ENCODE assay signal across 8 mouse cellular contexts in genomic region chr1:191224302-191224980, GRCm38 (mm10). TPM values are rescaled to one million over a fixed set of nuclear protein-coding genes. Genes with fewer than 3 reads are reported as not detected.
DNase-seq lines count a peak whose midpoint lies in the region; ATAC-seq and TF ChIP-seq lines count a peak whose summit lies in the region.

No protein-coding gene starts in this region.

- H3K4me2 ChIP-seq in hindbrain, postnatal 0 days (ENCODE audit: low read depth, low read length) = peak overlapping the region; percentile 99

- peak overlapping the region; percentile 89 for H3K4me3 ChIP-seq in hindbrain, postnatal 0 days (ENCODE audit: low read length)
- H3K4me3 ChIP-seq in left cerebral cortex, adult 2 months = peak overlapping the region; percentile 76

- peaks cover 9% of the 10 kb centered on the region; the same call in 1 of the 2 replicates for H3K4me1 ChIP-seq in hindbrain, postnatal 0 days (ENCODE audit: insufficient read depth, low read length)

- no peaks in the 10 kb centered on the region for H3K27me3 ChIP-seq in hindbrain, postnatal 0 days (ENCODE audit: insufficient read depth, low read length)

- H3K9me3 ChIP-seq in hindbrain, postnatal 0 days (ENCODE audit: low read length) = no peaks in the 10 kb centered on the region

- intact Hi-C loops in left cerebral cortex, adult 2 months (cut with DNase I) = loop anchor here (2.0 kb wide), 1 partner anchor 42 kb away; no protein-coding TSS in a partner anchor

- peak; percentile 93 for DNase-seq in T-cell, adult 2 months (ENCODE audit: low spot score)
- peak; percentile 92 to 93 for DNase-seq in cerebellum, postnatal 36 days
- DNase-seq in gastrocnemius, adult 18-20 months (ENCODE audit: low spot score) = peak; percentile 96
- peak; percentile 97 for DNase-seq in hindbrain, postnatal 0 days (ENCODE audit: low spot score)
- DNase-seq in left cerebral cortex, adult 2 months (ENCODE audit: extremely low spot score in 1 of 2, low spot score in 2 of 2) = peak; percentile 90 to 93
- DNase-seq in right cerebral cortex, adult 2 months (ENCODE audit: low spot score in 2 of 2) = peak; percentile 90 to 92
- peak; percentile 95 for DNase-seq in urinary bladder, postnatal 14 days (ENCODE audit: low spot score)

- ATAC-seq in hindbrain, postnatal 0 days = peak; percentile 93
- peak; percentile 87 for ATAC-seq in megakaryocyte, adult 5-6 weeks (ENCODE audit: poor library complexity, severe bottlenecking)

- WGBS in hindbrain, postnatal 0 days = 2% methylated on average over 57 of the region's 57 CpGs

- no peak; the same call in 1 of the 2 replicates for TF ChIP-seq CTCF in hindbrain, postnatal 0 days (IDR thresholded peaks at IDR 0.05; ENCODE audit: low read depth)
- no peak for TF ChIP-seq CTCF in left cerebral cortex, adult 2 months (IDR thresholded peaks at IDR 0.05)

- H3K27ac ChIP-seq in hindbrain, postnatal 0 days = peak overlapping the region; percentile 75
- peak overlapping the region; percentile 99 for H3K27ac ChIP-seq in left cerebral cortex, adult 2 months

- H3K9ac ChIP-seq in hindbrain, postnatal 0 days (replicated peaks; ENCODE audit: low read length) = peak overlapping the region; percentile 76

- no peaks in the 10 kb centered on the region for H3K36me3 ChIP-seq in hindbrain, postnatal 0 days (ENCODE audit: insufficient read depth, low read length)

RNA-seq across cellular contexts. Expression of gene Atf3, which starts 6.6 kb away (rescaled TPM):
- 100 to 1,000 TPM in 1 of 2 experiments, 10 to 100 TPM in 1; 14.7 to 163 TPM for total RNA-seq in gastrocnemius, adult 18-20 months (2021)
- 1.6 and 1.8 TPM in 2 replicates for total RNA-seq in hindbrain, postnatal 0 days (2014; rRNA removed)
- polyA plus RNA-seq in hindbrain, postnatal 0 days (2015; fragmentation: Nextera tagmentation; extraction: Ambion mirVana) = 1.7 and 1.8 TPM in 2 replicates
- 1 to 10 TPM in 1 of 2 experiments, under 1 TPM in 1; 0.48 to 2.4 TPM for total RNA-seq in left cerebral cortex, adult 2 months (2021)
- 15.5 and 38.2 TPM in 2 replicates for total RNA-seq in megakaryocyte, adult 5-6 weeks (2015)
- total RNA-seq in megakaryocyte, adult 5-6 weeks (2017) = 19.3 and 57.2 TPM in 2 replicates

RNA-seq across cellular contexts. Expression of gene Fam71a, which starts 59.8 kb away (rescaled TPM):
- not detected for total RNA-seq in gastrocnemius, adult 18-20 months (2021)
- not detected in 2 replicates for total RNA-seq in hindbrain, postnatal 0 days (2014; rRNA removed)
- polyA plus RNA-seq in hindbrain, postnatal 0 days (2015; fragmentation: Nextera tagmentation; extraction: Ambion mirVana) = not detected in 2 replicates
- total RNA-seq in left cerebral cortex, adult 2 months (2021) = not detected
- total RNA-seq in megakaryocyte, adult 5-6 weeks (2015) = 0.14 and 0.49 TPM in 2 replicates
- total RNA-seq in megakaryocyte, adult 5-6 weeks (2017) = 0.24 TPM in 1 of 2 replicates, not detected in the other

Comparison
In these comparisons a context has a peak if more than half of its experiments do, and no peak if none do; other contexts are left out.
1. Peak in every context shown above with its lines: DNase-seq, ATAC-seq, H3K4me3 ChIP-seq and H3K27ac ChIP-seq.